Mouse (Mus musculus): ENCODE results near the gene Gm28729.

- TF ChIP-seq CTCF (IDR thresholded peaks at IDR 0.05; ENCODE audit: borderline replicate concordance, extremely low read depth, insufficient read depth, insufficient read length) (no peak), POLR2A (IDR thresholded peaks at IDR 0.05; ENCODE audit: borderline replicate concordance, extremely low read depth, insufficient read depth, insufficient read length, poor library complexity, severe bottlenecking) (no peak)
Observed at GRCm38 (mm10) chr9:96572754-96573153, 47.7 kb upstream of the Gm28729 start.
